Mouse (Mus musculus): ENCODE results near the gene Dmxl2. TPM values are rescaled to one million over a fixed set of nuclear protein-coding genes. Genes with fewer than 3 reads are reported as not detected.

The Dmxl2 gene
- polyA plus RNA-seq, 1 experiment from 2014 or later, result 4.6 TPM

DNA sequence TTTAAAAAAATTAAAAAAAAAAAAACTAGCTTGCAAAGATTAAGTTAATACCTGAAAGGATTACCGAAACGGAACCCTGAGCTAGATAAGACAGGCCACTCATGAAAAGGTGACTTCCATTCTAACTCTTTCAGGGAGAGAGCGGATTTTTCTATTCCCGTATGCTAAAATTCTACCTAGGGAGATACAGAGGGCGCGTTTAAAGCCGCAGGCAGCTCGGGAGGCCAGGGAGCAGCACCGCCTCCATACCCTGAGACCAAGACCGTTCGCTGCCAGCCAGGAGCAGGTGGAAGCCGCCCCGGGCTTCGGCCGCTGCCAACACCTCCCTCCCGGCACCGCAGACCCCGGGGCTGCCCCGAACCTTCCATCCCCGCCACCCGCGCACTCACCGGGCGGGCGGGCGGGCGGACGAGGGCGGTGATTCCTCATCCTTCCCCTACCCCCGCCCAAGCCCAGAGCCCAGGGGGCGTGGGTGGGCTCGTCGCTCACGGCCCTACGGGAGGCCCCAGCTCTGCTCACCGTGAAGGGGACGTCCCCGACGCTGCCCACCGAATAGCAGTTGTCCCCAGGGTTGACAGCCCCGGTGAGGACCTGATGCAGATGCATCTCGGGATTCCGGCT lies 484 bp downstream of the Dmxl2 start:
- under 1% methylated on average over 41 of the region's 43 CpGs for WGBS
- no peak for TF ChIP-seq CTCF (IDR thresholded peaks at IDR 0.05; ENCODE audit: low read depth)

DNA sequence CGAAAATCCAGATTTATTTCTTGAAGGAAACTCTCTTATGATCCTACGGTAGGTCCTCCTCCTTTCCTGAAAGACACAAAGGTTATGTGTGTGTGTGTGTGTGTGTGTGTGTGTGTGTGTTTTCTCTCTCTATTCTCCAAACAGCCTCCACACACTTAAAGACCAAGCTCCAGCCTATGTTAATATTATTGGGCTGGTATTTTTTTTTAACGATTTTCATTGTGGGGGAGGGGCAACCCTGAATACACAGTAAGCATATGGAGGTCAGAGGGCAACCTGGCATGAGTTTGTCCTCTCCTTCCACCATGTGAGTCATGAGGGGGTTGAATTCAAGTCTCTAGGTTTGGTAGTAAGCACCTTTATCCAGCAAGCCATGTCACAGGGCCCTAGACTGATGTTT lies 1.6 kb downstream of the Dmxl2 start:
- Histone ChIP-seq H3K27ac (ENCODE audit: low read depth) (no peak overlapping the region), H3K4me2 (no peak overlapping the region), H3K4me3 (ENCODE audit: low read depth, low read length) (no peak overlapping the region), H3K4me1 (ENCODE audit: insufficient read depth) (no peaks in the 10 kb centered on the region), H3K9me3 (ENCODE audit: low read depth, low read length) (no peaks in the 10 kb centered on the region), H3K27me3 (ENCODE audit: insufficient read depth, low read length) (peaks cover 22% of the 10 kb centered on the region; the same call in 1 of the 2 replicates), H3K36me3 (ENCODE audit: insufficient read depth) (no peaks in the 10 kb centered on the region), H3K9ac (no peak overlapping the region)
- ATAC-seq (ENCODE audit: insufficient read depth), result no peak
- no peak for DNase-seq
- 70% methylated on average over 3 of the region's 3 CpGs for WGBS
- TF ChIP-seq CTCF (IDR thresholded peaks at IDR 0.05; ENCODE audit: low read depth), result no peak

More for the DNA sequence above, 484 bp downstream of the Dmxl2 start:
- no peaks in the 10 kb centered on the region for H3K36me3 ChIP-seq (ENCODE audit: insufficient read depth)
- peak overlapping the region; percentile 62 for H3K9ac ChIP-seq
- DNase-seq (peak; percentile 37), ATAC-seq (ENCODE audit: insufficient read depth) (peak; percentile 55)
- H3K9me3 ChIP-seq (ENCODE audit: low read depth, low read length), result no peaks in the 10 kb centered on the region
- H3K4me3 ChIP-seq (ENCODE audit: low read depth, low read length), result peak overlapping the region; percentile 65
- peaks cover 22% of the 10 kb centered on the region; the same call in 1 of the 2 replicates for H3K27me3 ChIP-seq (ENCODE audit: insufficient read depth, low read length)
- H3K4me1 ChIP-seq (ENCODE audit: insufficient read depth), result no peaks in the 10 kb centered on the region
- no peak overlapping the region for H3K27ac ChIP-seq (ENCODE audit: low read depth)
- H3K4me2 ChIP-seq, result peak overlapping the region; percentile 98

- no peaks in the 10 kb centered on the region for H3K4me1 ChIP-seq (ENCODE audit: insufficient read depth)
- no peak overlapping the region for H3K27ac ChIP-seq (ENCODE audit: low read depth)
- H3K4me2 ChIP-seq, result no peak overlapping the region
- DNase-seq (no peak), ATAC-seq (ENCODE audit: insufficient read depth) (no peak)
- no peak for TF ChIP-seq CTCF (IDR thresholded peaks at IDR 0.05; ENCODE audit: low read depth)
- H3K4me3 ChIP-seq (ENCODE audit: low read depth, low read length), result no peak overlapping the region
- no peaks in the 10 kb centered on the region for H3K9me3 ChIP-seq (ENCODE audit: low read depth, low read length)
- H3K9ac ChIP-seq, result no peak overlapping the region
- no peaks in the 10 kb centered on the region for H3K36me3 ChIP-seq (ENCODE audit: insufficient read depth)
- 83% methylated on average over 6 of the region's 6 CpGs for WGBS
- peaks cover 22% of the 10 kb centered on the region; the same call in 1 of the 2 replicates for H3K27me3 ChIP-seq (ENCODE audit: insufficient read depth, low read length)
Observed at GRCm38 (mm10) chr9:54499291-54499690, 2.1 kb downstream of the Dmxl2 start.

DNA sequence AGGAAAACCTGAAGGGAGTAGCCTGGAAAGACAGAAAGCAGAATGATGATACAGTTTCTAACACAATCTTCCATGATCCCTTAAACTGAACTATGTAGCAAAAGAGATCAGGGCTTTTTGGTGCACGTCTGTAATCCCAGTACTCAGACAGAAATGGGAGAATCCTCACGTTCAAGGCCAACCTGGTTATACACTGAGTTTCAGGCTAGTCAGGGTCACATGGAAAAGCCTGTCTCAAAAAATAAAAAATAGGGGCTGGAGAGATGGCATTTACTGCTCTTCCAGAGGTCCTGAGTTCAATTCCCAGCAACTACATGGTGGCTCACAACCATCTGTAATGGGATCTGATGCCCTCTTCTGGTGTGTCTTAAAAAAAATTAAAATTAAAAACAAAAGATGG lies 11.0 kb downstream of the Dmxl2 start:
- Histone ChIP-seq H3K27me3 (ENCODE audit: insufficient read depth, low read length) (no peaks in the 10 kb centered on the region), H3K4me3 (ENCODE audit: low read depth, low read length) (no peak overlapping the region), H3K36me3 (ENCODE audit: insufficient read depth) (no peaks in the 10 kb centered on the region), H3K9ac (no peak overlapping the region), H3K27ac (ENCODE audit: low read depth) (no peak overlapping the region), H3K4me2 (no peak overlapping the region), H3K9me3 (ENCODE audit: low read depth, low read length) (no peaks in the 10 kb centered on the region), H3K4me1 (ENCODE audit: insufficient read depth) (no peaks in the 10 kb centered on the region)
- 77% methylated on average over 2 of the region's 2 CpGs for WGBS
- DNase-seq (no peak), ATAC-seq (ENCODE audit: insufficient read depth) (no peak)
- no peak for TF ChIP-seq CTCF (IDR thresholded peaks at IDR 0.05; ENCODE audit: low read depth)

DNA sequence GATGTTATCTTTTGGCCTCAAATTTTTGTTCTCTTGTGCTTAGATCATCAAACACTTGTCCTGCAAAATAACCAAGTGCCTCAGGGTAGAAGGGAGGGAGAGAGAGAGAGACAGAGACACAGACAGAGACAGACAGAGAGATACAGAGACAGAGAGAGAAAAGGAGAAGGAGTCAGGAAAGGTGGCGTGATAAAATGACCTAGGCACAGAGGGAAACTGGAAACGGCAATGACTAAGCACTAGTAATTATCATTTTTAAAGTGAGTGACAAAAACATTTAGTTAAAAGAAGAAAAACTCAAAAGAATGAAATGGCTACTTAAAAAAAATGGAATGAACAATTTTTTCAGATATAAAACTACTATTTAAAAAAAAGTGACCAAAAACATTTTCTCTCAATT lies 11.8 kb downstream of the Dmxl2 start:
- Histone ChIP-seq H3K27ac (ENCODE audit: low read depth) (no peak overlapping the region), H3K4me1 (ENCODE audit: insufficient read depth) (no peaks in the 10 kb centered on the region), H3K4me2 (no peak overlapping the region), H3K9me3 (ENCODE audit: low read depth, low read length) (no peaks in the 10 kb centered on the region), H3K27me3 (ENCODE audit: insufficient read depth, low read length) (no peaks in the 10 kb centered on the region), H3K9ac (no peak overlapping the region), H3K36me3 (ENCODE audit: insufficient read depth) (no peaks in the 10 kb centered on the region), H3K4me3 (ENCODE audit: low read depth, low read length) (no peak overlapping the region)
- TF ChIP-seq CTCF (IDR thresholded peaks at IDR 0.05; ENCODE audit: low read depth), result no peak
- 53% methylated on average over 2 of the region's 2 CpGs for WGBS
- no peak for ATAC-seq (ENCODE audit: insufficient read depth)
- DNase-seq, result no peak

GRCm38 (mm10) chr9:54484927-54485326 lies 16.5 kb downstream of the Dmxl2 start:
- TF ChIP-seq CTCF (IDR thresholded peaks at IDR 0.05; ENCODE audit: low read depth), result no peak
- DNase-seq (no peak), ATAC-seq (ENCODE audit: insufficient read depth) (no peak)
- Histone ChIP-seq H3K4me3 (ENCODE audit: low read depth, low read length) (no peak overlapping the region), H3K9me3 (ENCODE audit: low read depth, low read length) (no peaks in the 10 kb centered on the region), H3K27me3 (ENCODE audit: insufficient read depth, low read length) (no peaks in the 10 kb centered on the region), H3K4me2 (no peak overlapping the region), H3K27ac (ENCODE audit: low read depth) (no peak overlapping the region), H3K36me3 (ENCODE audit: insufficient read depth) (no peaks in the 10 kb centered on the region), H3K9ac (no peak overlapping the region), H3K4me1 (ENCODE audit: insufficient read depth) (no peaks in the 10 kb centered on the region)
- 79% methylated on average over 2 of the region's 2 CpGs for WGBS

DNA sequence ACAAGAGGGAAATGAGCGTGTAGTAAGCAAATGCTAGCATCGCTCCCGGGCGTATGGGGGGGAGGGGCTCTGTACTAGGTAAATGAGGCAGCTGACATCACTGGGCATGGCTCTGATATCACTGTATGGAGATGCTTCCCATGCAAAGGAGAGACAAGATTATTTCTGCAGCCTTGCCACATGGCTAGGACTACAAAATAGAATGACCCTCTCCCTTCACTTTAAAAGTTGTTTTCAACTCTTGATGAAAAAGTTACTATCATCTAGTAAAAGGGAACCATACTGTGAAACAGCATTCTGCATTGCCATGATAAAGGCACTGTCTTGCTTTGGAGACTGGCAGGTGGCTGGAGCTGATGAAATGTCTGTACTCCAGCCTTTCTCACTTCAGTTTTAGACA lies 18.2 kb downstream of the Dmxl2 start:
- DNase-seq (no peak), ATAC-seq (ENCODE audit: insufficient read depth) (no peak)
- H3K27me3 ChIP-seq (ENCODE audit: insufficient read depth, low read length), result no peaks in the 10 kb centered on the region
- no peak overlapping the region for H3K4me3 ChIP-seq (ENCODE audit: low read depth, low read length)
- H3K9ac ChIP-seq, result no peak overlapping the region
- no peak for TF ChIP-seq CTCF (IDR thresholded peaks at IDR 0.05; ENCODE audit: low read depth)
- H3K4me2 ChIP-seq, result no peak overlapping the region
- 53% methylated on average over 4 of the region's 4 CpGs for WGBS
- H3K9me3 ChIP-seq (ENCODE audit: low read depth, low read length), result no peaks in the 10 kb centered on the region
- no peak overlapping the region for H3K27ac ChIP-seq (ENCODE audit: low read depth)
- H3K4me1 ChIP-seq (ENCODE audit: insufficient read depth), result no peaks in the 10 kb centered on the region
- H3K36me3 ChIP-seq (ENCODE audit: insufficient read depth), result no peaks in the 10 kb centered on the region
